Mouse (Mus musculus) forebrain, embryonic 14.5 days (tissue): Measurements from ENCODE around the gene Lrrc4. TPM values are rescaled to one million over a fixed set of nuclear protein-coding genes. Genes with fewer than 3 reads are reported as not detected.
A peak's percentile ranks its signal among the peaks of the same experiment; 100 is the strongest.

Experiments used
- ATAC-seq: fragments of 200-750 bp; cut with Nextera tagmentation; 2 replicates; pipeline ENCODE4 v1.8.0; 2017; ENCODE audit warnings: mild to moderate bottlenecking, moderate library complexity
- DNase-seq: peaks from one replicate; pipeline ENCODE4 v3.0.0-alpha.2; 2015; ENCODE audit warnings: low spot score
- H3K27ac ChIP-seq: fragments of 300-500 bp; sonication (generic); 2 replicates; pipeline ENCODE4 v1.5.1; 2014; ENCODE audit warnings: low read depth, mild to moderate bottlenecking, control low read depth, low read length, moderate library complexity
- H3K27me3 ChIP-seq: fragments of 300-500 bp; sonication (generic); replicated peaks from 2 replicates; pipeline ENCODE4 v1.6.1; 2014; ENCODE audit warnings: low read length, control low read depth, mixed read lengths; ENCODE audit not compliant: control insufficient read depth, insufficient read depth
- H3K36me3 ChIP-seq: fragments of 300-500 bp; sonication (generic); 2 replicates; pipeline ENCODE4 v1.6.1; 2014; ENCODE audit warnings: low read length, control low read depth; ENCODE audit not compliant: control insufficient read depth, insufficient read depth
- H3K4me1 ChIP-seq: fragments of 300-500 bp; sonication (generic); 2 replicates; pipeline ENCODE4 v1.6.1; 2014; ENCODE audit warnings: antibody characterized with exemption, low read length, control low read depth; ENCODE audit not compliant: control insufficient read depth, insufficient read depth
- H3K4me2 ChIP-seq: fragments of 300-500 bp; sonication (generic); 2 replicates; pipeline ENCODE4 v1.6.1; 2014; ENCODE audit warnings: mild to moderate bottlenecking, control low read depth, low read length
- H3K4me3 ChIP-seq: fragments of 300-500 bp; sonication (generic); 2 replicates; pipeline ENCODE4 v1.5.1; 2014; ENCODE audit warnings: low read depth, low read length, control low read depth
- H3K9ac ChIP-seq: fragments of 300-500 bp; sonication (generic); 2 replicates; pipeline ENCODE4 v1.6.1; 2014; ENCODE audit warnings: mild to moderate bottlenecking, low read length, control low read depth, moderate library complexity
- H3K9me3 ChIP-seq: fragments of 300-500 bp; sonication (generic); replicated peaks from 2 replicates; pipeline ENCODE4 v1.6.1; 2016; ENCODE audit warnings: low read length, control low read depth, mixed read lengths; ENCODE audit not compliant: control insufficient read depth
- WGBS: fragments of 180-500 bp; shearing (Covaris S2); extraction: QIAGEN DNeasy Blood & Tissue Kit; methylation state at CpG from one replicate; pipeline ENCODE4 v1.1.7; 2014; 5-methylcytosine and 5-hydroxymethylcytosine counted together
- polyA plus RNA-seq: library from polyadenylated mRNA; unstranded; fragments of >200 nt; fragmentation: Nextera tagmentation; extraction: Ambion mirVana; gene quantifications from 2 replicates; pipeline ENCODE4 v1.2.1, GENCODE M21; 2014

The Lrrc4 gene
- polyA plus RNA-seq, 1 experiment from 2014 or later = 5.8 TPM

DNA sequence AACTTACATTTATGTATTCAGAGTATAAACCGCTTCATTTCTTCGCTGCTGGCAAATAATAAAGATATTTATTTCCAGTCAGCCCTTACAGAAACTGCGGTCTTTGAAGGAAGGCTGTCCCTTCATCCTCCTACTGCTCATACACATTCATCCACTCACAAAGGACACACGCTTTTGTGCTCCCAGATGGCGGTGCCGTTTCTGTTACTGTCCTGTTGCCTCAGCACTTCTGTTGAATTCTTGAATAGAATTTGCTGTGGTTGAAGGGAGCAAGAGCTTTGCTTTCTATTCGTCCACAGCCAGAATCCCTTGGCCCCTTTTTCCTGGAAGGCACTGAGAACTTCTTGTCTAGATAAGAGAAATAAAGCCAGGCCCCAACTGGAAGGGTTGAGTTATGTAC, 85.7 kb downstream of the Lrrc4 start:
- DNase-seq (no peak), ATAC-seq (no peak)
- Histone ChIP-seq H3K36me3 (no peaks in the 10 kb centered on the region), H3K4me1 (peaks cover 19% of the 10 kb centered on the region), H3K9ac (no peak overlapping the region), H3K27ac (no peak overlapping the region), H3K27me3 (no peaks in the 10 kb centered on the region), H3K4me2 (no peak overlapping the region), H3K4me3 (no peak overlapping the region), H3K9me3 (no peaks in the 10 kb centered on the region)
- WGBS = 74% methylated on average over 7 of the region's 7 CpGs

DNA sequence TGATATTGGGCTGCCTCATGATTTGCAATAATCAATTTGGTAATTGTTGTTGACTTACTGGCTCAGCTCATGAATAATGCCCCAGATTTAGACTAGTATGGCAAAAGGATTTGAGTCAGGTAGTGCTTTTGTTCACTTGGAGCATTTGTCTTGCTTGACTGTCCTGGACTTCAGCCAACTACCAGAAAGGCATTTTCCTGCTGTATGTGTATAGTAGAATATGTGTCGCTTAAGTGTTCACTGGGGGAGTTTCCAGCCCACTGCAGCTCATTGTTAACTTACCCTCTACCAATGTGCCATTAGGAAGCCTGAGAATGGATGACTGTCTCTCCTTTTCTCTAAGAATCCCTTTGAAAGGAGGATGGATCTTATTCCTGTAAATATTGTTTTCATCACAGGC, 88.0 kb downstream of the Lrrc4 start:
- DNase-seq (no peak), ATAC-seq (no peak)
- peaks cover 7% of the 10 kb centered on the region for H3K4me1 ChIP-seq
- no peak overlapping the region for H3K4me2 ChIP-seq
- no peak overlapping the region for H3K27ac ChIP-seq
- no peak overlapping the region for H3K4me3 ChIP-seq
- no peak overlapping the region for H3K9ac ChIP-seq
- H3K27me3 ChIP-seq = no peaks in the 10 kb centered on the region
- 16% methylated on average over 1 of the region's 1 CpGs for WGBS
- H3K9me3 ChIP-seq = no peaks in the 10 kb centered on the region
- no peaks in the 10 kb centered on the region for H3K36me3 ChIP-seq

DNA sequence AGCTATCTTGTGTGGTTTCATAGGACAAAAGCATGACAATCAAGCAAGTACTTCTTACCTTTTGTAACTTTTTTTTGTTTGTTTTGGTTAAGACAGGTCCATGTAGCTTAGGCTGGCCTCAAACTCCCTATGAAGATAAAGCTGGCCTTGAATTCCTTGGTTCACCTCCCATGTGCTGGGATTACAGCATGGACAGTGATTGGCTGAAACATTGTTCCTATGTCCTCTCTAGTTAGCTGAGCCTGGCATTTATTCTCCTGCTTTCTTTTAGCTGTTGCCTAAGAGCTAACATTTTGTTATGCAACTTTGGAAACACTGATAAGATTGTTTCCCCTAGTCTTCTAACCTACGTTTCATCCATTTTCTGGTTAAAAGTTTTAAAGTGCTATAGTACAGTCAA, 93.9 kb downstream of the Lrrc4 start:
- no peaks in the 10 kb centered on the region for H3K9me3 ChIP-seq
- H3K27me3 ChIP-seq = no peaks in the 10 kb centered on the region
- no peaks in the 10 kb centered on the region for H3K4me1 ChIP-seq
- no peak overlapping the region for H3K9ac ChIP-seq
- no peak for DNase-seq
- H3K4me3 ChIP-seq = no peak overlapping the region
- ATAC-seq = no peak
- H3K36me3 ChIP-seq = no peaks in the 10 kb centered on the region
- no peak overlapping the region for H3K4me2 ChIP-seq
- 91% methylated on average over 1 of the region's 1 CpGs for WGBS
- no peak overlapping the region for H3K27ac ChIP-seq

DNA sequence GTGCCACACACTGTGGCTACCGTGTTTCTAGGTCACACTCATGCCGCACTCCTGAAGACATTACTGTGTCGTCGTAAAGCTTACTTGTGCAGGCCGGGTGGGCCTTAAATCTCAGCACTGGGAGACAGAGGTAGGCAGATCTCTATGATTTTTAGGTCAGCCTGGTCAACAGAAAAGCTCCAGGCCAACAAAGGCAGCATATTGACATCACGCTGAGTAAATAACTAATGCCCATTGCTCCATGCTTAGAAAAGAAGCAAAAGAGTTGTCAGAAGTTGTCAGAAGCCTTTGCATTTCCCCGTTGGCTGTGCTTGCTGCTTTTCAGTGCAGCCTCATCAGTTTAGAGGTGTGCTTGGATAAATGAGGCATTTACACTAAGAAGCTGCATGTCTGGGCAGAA, 94.9 kb downstream of the Lrrc4 start:
- no peaks in the 10 kb centered on the region for H3K36me3 ChIP-seq
- H3K9me3 ChIP-seq = no peaks in the 10 kb centered on the region
- DNase-seq = no peak
- WGBS = 68% methylated on average over 7 of the region's 7 CpGs
- no peak for ATAC-seq
- no peak overlapping the region for H3K4me3 ChIP-seq
- H3K27ac ChIP-seq = no peak overlapping the region
- H3K4me2 ChIP-seq = no peak overlapping the region
- no peaks in the 10 kb centered on the region for H3K27me3 ChIP-seq
- no peaks in the 10 kb centered on the region for H3K4me1 ChIP-seq
- no peak overlapping the region for H3K9ac ChIP-seq

DNA sequence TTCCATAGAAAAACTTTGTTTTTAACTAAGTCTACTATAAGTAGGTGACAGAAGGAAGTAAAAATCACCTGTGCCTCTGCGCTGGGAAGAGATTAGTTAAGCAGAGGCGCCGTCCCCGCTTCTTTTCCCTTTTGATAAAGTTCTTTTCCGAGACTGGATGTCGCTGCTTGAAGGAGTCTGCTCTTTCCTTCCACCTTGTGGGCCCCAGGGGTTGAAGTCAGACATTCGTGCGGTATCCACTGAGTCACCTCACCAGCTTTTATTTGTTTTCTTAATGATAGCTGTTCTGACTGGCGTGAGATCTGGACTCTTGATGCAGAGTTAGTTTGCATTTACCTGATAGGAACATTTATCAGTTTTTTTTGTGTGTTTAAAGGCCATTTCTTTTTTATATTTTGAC, 96.4 kb downstream of the Lrrc4 start:
- WGBS = 79% methylated on average over 9 of the region's 9 CpGs

DNA sequence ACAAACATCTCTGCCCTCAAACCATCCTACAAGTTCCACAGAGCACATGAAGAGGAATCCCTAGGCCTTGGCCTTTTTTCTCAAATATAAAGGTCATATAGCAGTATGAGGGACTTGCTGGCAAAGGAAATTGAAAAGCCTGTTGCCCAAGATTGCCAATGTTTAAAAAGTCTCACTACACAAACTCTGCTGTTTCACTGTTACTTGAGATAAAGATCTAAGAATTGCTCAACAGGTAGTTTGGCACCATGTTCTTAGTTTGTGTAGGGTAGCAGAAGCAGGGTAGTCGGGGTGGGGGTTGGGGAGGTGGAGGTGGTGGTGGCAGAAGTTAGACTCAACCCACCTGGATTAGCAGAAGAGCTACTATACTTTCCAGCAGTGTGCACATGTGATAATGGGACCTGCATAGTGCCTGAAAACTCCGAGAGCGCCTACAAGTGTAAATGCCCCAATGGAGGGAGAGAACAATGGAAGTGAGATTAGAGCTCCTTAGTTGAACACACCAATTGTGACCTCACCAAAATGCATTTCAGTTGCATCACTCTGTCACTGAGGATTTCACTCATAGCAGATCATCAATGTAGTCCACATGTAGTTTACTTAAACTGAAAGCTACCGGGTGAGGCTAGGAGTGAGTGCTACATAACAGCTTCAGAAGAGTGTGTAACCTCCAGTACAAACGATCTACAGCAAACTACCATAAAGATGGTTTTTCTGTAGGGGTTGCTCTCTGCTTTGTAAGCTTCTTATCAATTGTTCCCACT, 97.5 kb downstream of the Lrrc4 start:
- DNase-seq (no peak), ATAC-seq (no peak)
- WGBS = 77% methylated on average over 5 of the region's 5 CpGs
- peaks cover 6% of the 10 kb centered on the region for H3K4me1 ChIP-seq
- no peaks in the 10 kb centered on the region for H3K36me3 ChIP-seq
- no peak overlapping the region for H3K4me2 ChIP-seq
- no peak overlapping the region for H3K9ac ChIP-seq
- H3K4me3 ChIP-seq = no peak overlapping the region
- no peak overlapping the region for H3K27ac ChIP-seq
- H3K27me3 ChIP-seq = no peaks in the 10 kb centered on the region
- H3K9me3 ChIP-seq = no peaks in the 10 kb centered on the region

More for the DNA sequence above, 96.4 kb downstream of the Lrrc4 start:
- no peaks in the 10 kb centered on the region for H3K4me1 ChIP-seq
- no peak overlapping the region for H3K27ac ChIP-seq
- H3K9ac ChIP-seq = no peak overlapping the region
- ATAC-seq (no peak), DNase-seq (no peak)
- H3K9me3 ChIP-seq = no peaks in the 10 kb centered on the region
- H3K4me3 ChIP-seq = no peak overlapping the region
- no peaks in the 10 kb centered on the region for H3K36me3 ChIP-seq
- no peak overlapping the region for H3K4me2 ChIP-seq
- H3K27me3 ChIP-seq = no peaks in the 10 kb centered on the region

DNA sequence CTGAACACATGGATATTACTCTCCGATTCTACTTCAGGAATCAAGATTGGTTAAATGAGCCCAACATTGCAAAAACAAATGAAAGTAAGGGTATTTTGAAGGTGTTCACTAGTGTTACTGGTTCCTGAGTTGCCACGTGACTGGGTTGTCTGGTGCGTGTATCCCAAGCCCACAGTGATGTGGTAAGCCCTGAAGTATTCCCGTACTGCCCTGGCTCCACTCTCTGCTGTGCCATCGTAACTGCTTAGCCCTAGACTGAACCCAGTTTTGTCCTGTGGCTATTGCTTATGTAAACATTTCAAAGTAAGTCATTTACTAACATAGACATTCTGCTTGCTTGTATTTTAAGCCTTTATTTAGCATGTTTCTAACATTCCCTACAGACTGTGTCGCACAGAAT, 100.3 kb downstream of the Lrrc4 start:
- Histone ChIP-seq H3K36me3 (no peaks in the 10 kb centered on the region), H3K27ac (no peak overlapping the region), H3K4me2 (no peak overlapping the region), H3K9me3 (no peaks in the 10 kb centered on the region), H3K27me3 (no peaks in the 10 kb centered on the region), H3K9ac (no peak overlapping the region), H3K4me1 (peaks cover 13% of the 10 kb centered on the region), H3K4me3 (no peak overlapping the region)
- WGBS = 96% methylated on average over 6 of the region's 6 CpGs
- DNase-seq (no peak), ATAC-seq (no peak)

DNA sequence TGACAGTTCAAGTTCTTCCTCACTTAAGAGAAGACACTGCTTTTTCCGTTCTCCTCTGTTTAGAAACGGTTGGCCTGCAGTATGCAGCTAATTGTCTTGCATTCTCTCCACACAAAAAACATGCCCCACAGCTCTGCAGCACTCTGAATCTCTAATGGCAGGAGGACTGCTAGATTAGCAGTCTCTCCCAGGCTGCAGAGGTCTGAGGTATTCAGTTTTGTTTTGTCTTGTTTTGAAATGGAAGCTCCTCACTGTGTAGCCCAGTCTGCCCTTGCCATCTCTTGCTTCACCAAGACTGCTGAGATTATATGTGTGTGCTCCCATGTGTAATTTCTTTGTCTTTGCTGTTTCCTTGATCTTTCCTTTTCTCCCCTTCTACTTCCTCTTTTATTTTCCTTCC, 101.9 kb downstream of the Lrrc4 start:
- no peak overlapping the region for H3K27ac ChIP-seq
- H3K4me3 ChIP-seq = no peak overlapping the region
- WGBS = 0% methylated on average over 2 of the region's 2 CpGs

DNA sequence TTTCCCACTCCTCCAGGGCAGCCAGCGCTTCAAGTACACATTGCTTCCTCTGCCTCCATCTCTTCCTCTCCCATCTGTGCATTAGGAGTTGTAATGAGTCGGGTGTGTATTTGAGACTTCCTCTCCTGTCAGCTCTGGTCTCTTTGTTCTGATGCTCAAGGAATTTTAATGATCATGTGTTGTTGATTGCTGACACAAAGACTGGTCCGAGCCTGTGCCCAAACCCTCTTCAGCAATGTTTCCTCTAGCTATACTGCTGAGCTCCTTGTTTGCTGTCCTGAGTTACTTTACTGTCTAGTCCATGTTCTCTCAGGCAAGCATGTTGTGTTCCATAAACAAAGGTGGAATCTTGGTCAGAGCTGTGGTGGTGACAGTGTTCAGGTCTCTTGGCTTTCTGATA, 102.3 kb downstream of the Lrrc4 start:
- no peak overlapping the region for H3K4me2 ChIP-seq
- DNase-seq (no peak), ATAC-seq (peak; percentile 60; the same call in 1 of the 2 replicates)
- no peaks in the 10 kb centered on the region for H3K36me3 ChIP-seq
- H3K27ac ChIP-seq = no peak overlapping the region
- H3K9ac ChIP-seq = no peak overlapping the region
- peaks cover 13% of the 10 kb centered on the region for H3K4me1 ChIP-seq
- no peak overlapping the region for H3K4me3 ChIP-seq
- H3K27me3 ChIP-seq = no peaks in the 10 kb centered on the region
- no peaks in the 10 kb centered on the region for H3K9me3 ChIP-seq
- WGBS = 14% methylated on average over 3 of the region's 3 CpGs

More for the DNA sequence above, 101.9 kb downstream of the Lrrc4 start:
- H3K36me3 ChIP-seq = no peaks in the 10 kb centered on the region
- peaks cover 13% of the 10 kb centered on the region for H3K4me1 ChIP-seq
- DNase-seq (no peak), ATAC-seq (no peak; the same call in 1 of the 2 replicates)
- H3K4me2 ChIP-seq = no peak overlapping the region
- H3K27me3 ChIP-seq = no peaks in the 10 kb centered on the region
- H3K9me3 ChIP-seq = no peaks in the 10 kb centered on the region
- H3K9ac ChIP-seq = no peak overlapping the region
